Mouse (Mus musculus): ENCODE results near the gene Arhgef12. TPM values are rescaled to one million over a fixed set of nuclear protein-coding genes. Genes with fewer than 3 reads are reported as not detected.

Gene Arhgef12
- polyA plus RNA-seq, 1 experiment from 2014 or later, result 18.5 TPM

GRCm38 (mm10) chr9:43093803-43094202, 13.2 kb downstream of the Arhgef12 start:
- 0 out of 2 replicates have a peak, but pooled peaks cover 4% of the 10 kb centered on the region for H3K4me1 ChIP-seq
- ATAC-seq (ENCODE audit: low FRiP score), result no peak

GRCm38 (mm10) chr9:43085686-43086285, 21.3 kb downstream of the Arhgef12 start:
- H3K27ac ChIP-seq, result no peak overlapping the region
- H3K27me3 ChIP-seq, result no peaks in the 10 kb centered on the region
- no peak overlapping the region for H3K4me3 ChIP-seq
- no peak overlapping the region for H3K9ac ChIP-seq
- no peak overlapping the region for H3K4me2 ChIP-seq (replicated peaks)
- H3K36me3 ChIP-seq, result no peaks in the 10 kb centered on the region
- ATAC-seq (ENCODE audit: low FRiP score), result no peak
- no peaks in the 10 kb centered on the region for H3K9me3 ChIP-seq (replicated peaks)
- peaks cover 6% of the 10 kb centered on the region; the same call in 1 of the 2 replicates for H3K4me1 ChIP-seq
- 87% methylated on average over 1 of the region's 1 CpGs for WGBS

More at GRCm38 (mm10) chr9:43093803-43094202, 13.2 kb downstream of the Arhgef12 start:
- Histone ChIP-seq H3K9ac (no peak overlapping the region), H3K9me3 (replicated peaks) (no peaks in the 10 kb centered on the region), H3K27me3 (no peaks in the 10 kb centered on the region), H3K4me3 (no peak overlapping the region), H3K36me3 (no peaks in the 10 kb centered on the region), H3K4me2 (replicated peaks) (no peak overlapping the region), H3K27ac (no peak overlapping the region)
- WGBS, result 85% methylated on average over 3 of the region's 3 CpGs

GRCm38 (mm10) chr9:43084496-43085362, 22.3 kb downstream of the Arhgef12 start:
- Histone ChIP-seq H3K9ac (no peak overlapping the region), H3K27ac (no peak overlapping the region), H3K4me1 (peaks cover 5% of the 10 kb centered on the region; the same call in 1 of the 2 replicates), H3K9me3 (replicated peaks) (no peaks in the 10 kb centered on the region), H3K27me3 (no peaks in the 10 kb centered on the region), H3K4me3 (no peak overlapping the region), H3K36me3 (no peaks in the 10 kb centered on the region), H3K4me2 (replicated peaks) (no peak overlapping the region)
- WGBS, result 83% methylated on average over 7 of the region's 7 CpGs
- ATAC-seq (ENCODE audit: low FRiP score), result no peak

GRCm38 (mm10) chr9:43083441-43084055, 23.5 kb downstream of the Arhgef12 start:
- Histone ChIP-seq H3K4me1 (peaks cover 3% of the 10 kb centered on the region; the same call in 1 of the 2 replicates), H3K4me2 (replicated peaks) (no peak overlapping the region), H3K27me3 (no peaks in the 10 kb centered on the region), H3K4me3 (no peak overlapping the region), H3K9me3 (replicated peaks) (no peaks in the 10 kb centered on the region), H3K27ac (no peak overlapping the region), H3K9ac (no peak overlapping the region), H3K36me3 (no peaks in the 10 kb centered on the region)
- WGBS, result 32% methylated on average over 7 of the region's 7 CpGs
- ATAC-seq (ENCODE audit: low FRiP score), result no peak

GRCm38 (mm10) chr9:43078711-43079110, 28.3 kb downstream of the Arhgef12 start:
- no peak for ATAC-seq (ENCODE audit: low FRiP score)
- 87% methylated on average over 3 of the region's 3 CpGs for WGBS
- no peak overlapping the region for H3K27ac ChIP-seq
- H3K9me3 ChIP-seq (replicated peaks), result no peaks in the 10 kb centered on the region
- no peak overlapping the region for H3K9ac ChIP-seq
- peaks cover 6% of the 10 kb centered on the region; the same call in 1 of the 2 replicates for H3K4me1 ChIP-seq
- H3K27me3 ChIP-seq, result no peaks in the 10 kb centered on the region
- H3K4me3 ChIP-seq, result no peak overlapping the region
- H3K36me3 ChIP-seq, result no peaks in the 10 kb centered on the region
- no peak overlapping the region for H3K4me2 ChIP-seq (replicated peaks)

GRCm38 (mm10) chr9:43076163-43076562, 30.9 kb downstream of the Arhgef12 start:
- WGBS, result 73% methylated on average over 7 of the region's 7 CpGs
- no peak overlapping the region for H3K4me2 ChIP-seq (replicated peaks)

GRCm38 (mm10) chr9:43074611-43075010, 32.4 kb downstream of the Arhgef12 start:
- no peak for ATAC-seq (ENCODE audit: low FRiP score)
- H3K27ac ChIP-seq, result no peak overlapping the region
- no peaks in the 10 kb centered on the region for H3K9me3 ChIP-seq (replicated peaks)
- no peak overlapping the region for H3K4me3 ChIP-seq
- H3K27me3 ChIP-seq, result no peaks in the 10 kb centered on the region
- 100% methylated on average over 1 of the region's 1 CpGs for WGBS
- H3K9ac ChIP-seq, result no peak overlapping the region
- H3K4me1 ChIP-seq, result peaks cover 10% of the 10 kb centered on the region; the same call in 1 of the 2 replicates
- no peak overlapping the region for H3K4me2 ChIP-seq (replicated peaks)
- H3K36me3 ChIP-seq, result no peaks in the 10 kb centered on the region

More at GRCm38 (mm10) chr9:43076163-43076562, 30.9 kb downstream of the Arhgef12 start:
- no peaks in the 10 kb centered on the region for H3K9me3 ChIP-seq (replicated peaks)
- no peak overlapping the region for H3K9ac ChIP-seq
- H3K36me3 ChIP-seq, result no peaks in the 10 kb centered on the region
- no peak overlapping the region for H3K4me3 ChIP-seq
- no peaks in the 10 kb centered on the region for H3K27me3 ChIP-seq
- ATAC-seq (ENCODE audit: low FRiP score), result no peak
- H3K4me1 ChIP-seq, result peaks cover 7% of the 10 kb centered on the region; the same call in 1 of the 2 replicates
- H3K27ac ChIP-seq, result no peak overlapping the region

- Histone ChIP-seq H3K4me2 (replicated peaks) (peak overlapping the region; percentile 37; the same call in 1 of the 2 replicates), H3K4me3 (no peak overlapping the region), H3K9ac (no peak overlapping the region), H3K36me3 (no peaks in the 10 kb centered on the region), H3K4me1 (peaks cover 23% of the 10 kb centered on the region), H3K27ac (peak overlapping the region; percentile 84), H3K27me3 (no peaks in the 10 kb centered on the region), H3K9me3 (replicated peaks) (no peaks in the 10 kb centered on the region)
- 65% methylated on average over 2 of the region's 2 CpGs for WGBS
- ATAC-seq (ENCODE audit: low FRiP score), result no peak
Measured at GRCm38 (mm10) chr9:43071741-43072140, 35.3 kb downstream of the Arhgef12 start.

- no peaks in the 10 kb centered on the region for H3K36me3 ChIP-seq
- peak overlapping the region; percentile 37 for H3K4me2 ChIP-seq (replicated peaks)
- H3K4me1 ChIP-seq, result peaks cover 23% of the 10 kb centered on the region
- H3K27ac ChIP-seq, result peak overlapping the region; percentile 84
- H3K27me3 ChIP-seq, result no peaks in the 10 kb centered on the region
- ATAC-seq (ENCODE audit: low FRiP score), result peak; percentile 86
- peak overlapping the region; percentile 37 for H3K4me3 ChIP-seq
- peak overlapping the region; percentile 51; the same call in 1 of the 2 replicates for H3K9ac ChIP-seq
- H3K9me3 ChIP-seq (replicated peaks), result no peaks in the 10 kb centered on the region
- 29% methylated on average over 4 of the region's 4 CpGs for WGBS
Measured at GRCm38 (mm10) chr9:43071176-43071575, 35.9 kb downstream of the Arhgef12 start.

- ATAC-seq (ENCODE audit: low FRiP score), result peak; percentile 69
- H3K27ac ChIP-seq, result peak overlapping the region; percentile 84
- 43% methylated on average over 4 of the region's 4 CpGs for WGBS
- no peaks in the 10 kb centered on the region for H3K27me3 ChIP-seq
- peak overlapping the region; percentile 37 for H3K4me3 ChIP-seq
- H3K36me3 ChIP-seq, result no peaks in the 10 kb centered on the region
- H3K4me2 ChIP-seq (replicated peaks), result peak overlapping the region; percentile 44
- H3K9ac ChIP-seq, result peak overlapping the region; percentile 51
- H3K4me1 ChIP-seq, result peaks cover 22% of the 10 kb centered on the region
- H3K9me3 ChIP-seq (replicated peaks), result no peaks in the 10 kb centered on the region
Measured at GRCm38 (mm10) chr9:43070566-43070965, 36.5 kb downstream of the Arhgef12 start.

- 55% methylated on average over 2 of the region's 2 CpGs for WGBS
- peak; percentile 51; the same call in 1 of the 2 replicates for ATAC-seq (ENCODE audit: low FRiP score)
- H3K4me2 ChIP-seq (replicated peaks), result peak overlapping the region; percentile 44
Measured at GRCm38 (mm10) chr9:43070153-43070552, 36.9 kb downstream of the Arhgef12 start.

GRCm38 (mm10) chr9:43067896-43068295, 39.1 kb downstream of the Arhgef12 start:
- 86% methylated on average over 3 of the region's 3 CpGs for WGBS
- H3K4me1 ChIP-seq, result peaks cover 22% of the 10 kb centered on the region

More at GRCm38 (mm10) chr9:43070153-43070552, 36.9 kb downstream of the Arhgef12 start:
- peaks cover 22% of the 10 kb centered on the region for H3K4me1 ChIP-seq
- peak overlapping the region; percentile 84 for H3K27ac ChIP-seq
- H3K9me3 ChIP-seq (replicated peaks), result no peaks in the 10 kb centered on the region
- no peaks in the 10 kb centered on the region for H3K27me3 ChIP-seq
- H3K9ac ChIP-seq, result peak overlapping the region; percentile 51
- H3K36me3 ChIP-seq, result no peaks in the 10 kb centered on the region
- peak overlapping the region; percentile 37 for H3K4me3 ChIP-seq

More at GRCm38 (mm10) chr9:43067896-43068295, 39.1 kb downstream of the Arhgef12 start:
- Histone ChIP-seq H3K36me3 (no peaks in the 10 kb centered on the region), H3K9me3 (replicated peaks) (no peaks in the 10 kb centered on the region), H3K9ac (no peak overlapping the region), H3K4me2 (replicated peaks) (no peak overlapping the region; the same call in 1 of the 2 replicates), H3K27me3 (no peaks in the 10 kb centered on the region), H3K4me3 (no peak overlapping the region), H3K27ac (no peak overlapping the region)
- ATAC-seq (ENCODE audit: low FRiP score), result no peak

Measured in hindbrain, embryonic 12.5 days (tissue).